22 mouse cellular contexts compared by ENCODE assay signal in the genomic region with DNA sequence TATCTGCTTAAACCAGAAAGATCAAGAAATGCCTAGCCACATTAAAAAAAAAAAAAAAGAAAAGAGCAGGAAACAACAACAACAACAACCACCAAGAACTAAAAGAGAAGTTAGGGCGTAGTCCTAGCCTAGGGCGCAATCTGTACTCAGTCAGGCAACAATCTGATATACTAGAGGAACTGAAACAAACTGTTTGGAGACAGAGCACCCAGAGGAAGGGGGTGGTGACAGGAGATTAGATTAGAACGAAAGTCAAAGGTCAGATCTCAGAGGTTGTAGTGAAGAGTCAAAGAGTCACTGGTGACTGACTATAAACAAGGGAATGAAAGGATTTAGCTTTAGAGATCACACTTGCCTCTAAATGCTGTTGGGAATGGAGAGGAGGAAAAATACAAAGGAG. TPM values are rescaled to one million over a fixed set of nuclear protein-coding genes. Genes with fewer than 3 reads are reported as not detected.
A peak's percentile ranks its signal among the peaks of the same experiment; 100 is the strongest.
DNase-seq lines count a peak whose midpoint lies in the region; ATAC-seq and TF ChIP-seq lines count a peak whose summit lies in the region.
"Had no signal": no experiment of that assay in that cellular context is flagged by ENCODE, and none has a peak within 500 bp of the region (broad histone marks: within the 10 kb centered on the region; RNA-seq: fewer than 3 reads in every experiment).

No protein-coding gene starts in this region.

- peaks cover 0 to 44% of the 10 kb centered on the region in 2 experiments; a peak in 2 of 4 replicates for H3K36me3 ChIP-seq in MEL (ENCODE audit: control insufficient read depth in 1 of 2, insufficient read depth in 2 of 2, low read length in 2 of 2)
- no peaks in the 10 kb centered on the region for H3K36me3 ChIP-seq in liver, embryonic 15.5 days (replicated peaks)
- H3K36me3 ChIP-seq: embryonic facial prominence, embryonic 10.5 days; heart, embryonic 10.5 days had no signal

- H3K4me3 ChIP-seq in MEL (ENCODE audit: control insufficient read depth in 1 of 2, insufficient read depth in 1 of 2, low read depth in 2 of 2, low read length in 2 of 2) = no peak overlapping the region
- no peak overlapping the region for H3K4me3 ChIP-seq in liver, embryonic 15.5 days (replicated peaks)
- H3K4me3 ChIP-seq: embryonic facial prominence, embryonic 10.5 days; heart, embryonic 10.5 days; myocyte had no signal

- no peak for TF ChIP-seq RAD21 in MEL (IDR thresholded peaks at IDR 0.05; ENCODE audit: low read depth, low read length)

- ATAC-seq in liver, embryonic 15.5 days (ENCODE audit: insufficient read depth) = peak; percentile 61; the same call in 1 of the 2 replicates

- peak; percentile 96 to 98 for TF ChIP-seq EP300 in MEL (IDR thresholded peaks at IDR 0.05; ENCODE audit: low read depth in 1 of 2, low read length in 2 of 2)

- no peaks in the 10 kb centered on the region for H3K27me3 ChIP-seq in MEL (ENCODE audit: control insufficient read depth in 1 of 2, insufficient read depth in 2 of 2, low read length in 2 of 2)
- H3K27me3 ChIP-seq in liver, embryonic 15.5 days = no peaks in the 10 kb centered on the region

- H3K9ac ChIP-seq in MEL (ENCODE audit: control insufficient read depth, low read depth, low read length, poor library complexity, severe bottlenecking) = no peak overlapping the region
- no peak overlapping the region for H3K9ac ChIP-seq in liver, embryonic 15.5 days

- WGBS in liver, embryonic 15.5 days (ENCODE audit: insufficient replicate concordance) = 12% methylated on average over 3 of the region's 3 CpGs

- no peak overlapping the region for H3K4me2 ChIP-seq in liver, embryonic 15.5 days
- H3K4me2 ChIP-seq: midbrain, embryonic 11.5 days had no signal

- no peak overlapping the region; the same call in 1 of the 2 replicates for H3K27ac ChIP-seq in MEL (ENCODE audit: control insufficient read depth, low read depth, low read length)
- H3K27ac ChIP-seq in liver, embryonic 15.5 days (replicated peaks) = no peak overlapping the region
- H3K27ac ChIP-seq: embryonic facial prominence, embryonic 10.5 days; heart, embryonic 10.5 days had no signal

- TF ChIP-seq CTCF in MEL (IDR thresholded peaks at IDR 0.05 in 2 of 3, conservative IDR thresholded peaks at IDR 0.05 in 1 of 3; ENCODE audit: control insufficient read depth in 1 of 3, insufficient read depth in 1 of 3, low read depth in 2 of 3, low read length in 3 of 3, poor library complexity in 1 of 3, severe bottlenecking in 1 of 3) = no peak

- H3K4me1 ChIP-seq in MEL (ENCODE audit: control insufficient read depth in 1 of 2, insufficient read depth in 2 of 2, low read length in 2 of 2) = peaks cover 17 to 25% of the 10 kb centered on the region in 2 experiments
- H3K4me1 ChIP-seq in liver, embryonic 15.5 days (replicated peaks) = no peaks in the 10 kb centered on the region; the same call in 1 of the 2 replicates
- H3K4me1 ChIP-seq: embryonic facial prominence, embryonic 10.5 days had no signal

- H3K9me3 ChIP-seq in MEL (replicated peaks; ENCODE audit: insufficient read depth, low read length) = no peaks in the 10 kb centered on the region
- no peaks in the 10 kb centered on the region for H3K9me3 ChIP-seq in liver, embryonic 15.5 days (replicated peaks)
- H3K9me3 ChIP-seq: embryonic facial prominence, embryonic 10.5 days; heart, embryonic 10.5 days had no signal

- DNase-seq in lung, postnatal 36 days = peak; percentile 43
- no peak for DNase-seq in lung, postnatal 14 days
- peak; percentile 78 for DNase-seq in MEL (ENCODE audit: low read depth, low spot score)
- DNase-seq in yolk sac, embryonic 10.5 days (ENCODE audit: low spot score) = peak; percentile 56
- DNase-seq in right cerebral cortex, postnatal 4 days = no peak
- DNase-seq in ovary, postnatal 10 days (ENCODE audit: low spot score) = no peak
- DNase-seq: cerebellum, adult 9-10 months; heart, postnatal 4 days; kidney, postnatal 14 days; lung, adult 2 months; right cerebral cortex, postnatal 25 days; thymus, postnatal 36 days had no signal

- TF ChIP-seq POLR2A in MEL (IDR thresholded peaks at IDR 0.05; ENCODE audit: control insufficient read depth in 1 of 2, insufficient read depth in 1 of 2, low read depth in 1 of 2, low read length in 2 of 2, poor library complexity in 1 of 2) = no peak

- no peaks in the 10 kb centered on the region for H3K79me2 ChIP-seq in MEL (ENCODE audit: control insufficient read depth, insufficient read depth, low read length, poor library complexity)

TF ChIP-seq in MEL, 35 proteins besides CTCF, POLR2A, EP300 and RAD21:
- TF ChIP-seq TBP (IDR thresholded peaks at IDR 0.05; ENCODE audit: low read depth, low read length) (no peak), MEF2A (IDR thresholded peaks at IDR 0.05; ENCODE audit: extremely low read depth, insufficient replicate concordance, low read depth, low read length, poor library complexity, severe bottlenecking) (no peak), POLR2AphosphoS2 (IDR thresholded peaks at IDR 0.05; ENCODE audit: low read length) (no peak), CHD2 (IDR thresholded peaks at IDR 0.05; ENCODE audit: low read length) (peak; percentile 16; the same call in 1 of the 2 replicates), CHD1 (IDR thresholded peaks at IDR 0.05; ENCODE audit: low read depth, low read length) (no peak), SMC3 (IDR thresholded peaks at IDR 0.05; ENCODE audit: low read depth, low read length) (no peak), USF1 (IDR thresholded peaks at IDR 0.05; ENCODE audit: low read depth, low read length) (no peak), HCFC1 (IDR thresholded peaks at IDR 0.05; ENCODE audit: low read depth, low read length) (no peak; the same call in 1 of the 2 replicates), ZC3H11A (IDR thresholded peaks at IDR 0.05; ENCODE audit: low read depth, low read length) (no peak), USF2 (IDR thresholded peaks at IDR 0.05; ENCODE audit: borderline replicate concordance in 1 of 2, insufficient read depth in 1 of 2, low read depth in 1 of 2, low read length in 2 of 2) (no peak), ETS1 (IDR thresholded peaks at IDR 0.05; ENCODE audit: low read depth, low read length) (peak; percentile 90), ELF1 (IDR thresholded peaks at IDR 0.05; ENCODE audit: low read depth, low read length) (no peak), GABPA (IDR thresholded peaks at IDR 0.05; ENCODE audit: low read depth, low read length) (no peak), MAX (IDR thresholded peaks at IDR 0.05; ENCODE audit: low read length) (0 out of 2 replicates have a peak, but pooled peaks have one; percentile 29), TAL1 (IDR thresholded peaks at IDR 0.05; ENCODE audit: low read length) (peak; percentile 72), TCF12 (IDR thresholded peaks at IDR 0.05; ENCODE audit: low read depth, low read length) (peak; percentile 94), MYC (IDR thresholded peaks at IDR 0.05; ENCODE audit: low read depth, low read length) (no peak), JUND (IDR thresholded peaks at IDR 0.05; ENCODE audit: low read depth, low read length) (0 out of 2 replicates have a peak, but pooled peaks have one; percentile 25), KAT2A (conservative IDR thresholded peaks at IDR 0.05; ENCODE audit: low read depth, low read length) (no peak), E2F4 (IDR thresholded peaks at IDR 0.05; ENCODE audit: borderline replicate concordance, low read depth, low read length) (no peak), SIN3A (IDR thresholded peaks at IDR 0.05; ENCODE audit: low read length) (peak; percentile 72), MAFK (IDR thresholded peaks at IDR 0.05; ENCODE audit: borderline replicate concordance, low read depth, low read length) (peak; percentile 24; the same call in 1 of the 2 replicates), ZMIZ1 (IDR thresholded peaks at IDR 0.05; ENCODE audit: low read depth, low read length) (no peak), POLR2AphosphoS5 (IDR thresholded peaks at IDR 0.05; ENCODE audit: borderline replicate concordance, low read depth, low read length) (no peak), MAZ (IDR thresholded peaks at IDR 0.05; ENCODE audit: low read depth, low read length) (no peak), NRF1 (IDR thresholded peaks at IDR 0.05; ENCODE audit: insufficient read depth, low read depth, low read length, poor library complexity, severe bottlenecking) (no peak), MXI1 (IDR thresholded peaks at IDR 0.05; ENCODE audit: low read depth, low read length) (no peak), BHLHE40 (IDR thresholded peaks at IDR 0.05; ENCODE audit: borderline replicate concordance, low read depth, low read length) (peak; percentile 7; the same call in 1 of the 2 replicates), GATA1 (IDR thresholded peaks at IDR 0.05; ENCODE audit: low read depth, low read length) (peak; percentile 97), MYB (IDR thresholded peaks at IDR 0.05; ENCODE audit: low read depth, low read length) (peak; percentile 96), ZKSCAN1 (IDR thresholded peaks at IDR 0.05; ENCODE audit: low read depth, low read length) (no peak), RCOR1 (IDR thresholded peaks at IDR 0.05; ENCODE audit: low read depth, low read length) (peak; percentile 99), ZNF384 (IDR thresholded peaks at IDR 0.05; ENCODE audit: low read depth, low read length) (peak; percentile 84), UBTF (IDR thresholded peaks at IDR 0.05; ENCODE audit: borderline replicate concordance, insufficient read depth, low read depth, low read length) (no peak)

RNA-seq across cellular contexts. Expression of a gene that starts 13.2 kb away (rescaled TPM):
- 7.0 and 9.5 TPM in 2 replicates for total RNA-seq in MEL (2012; rRNA removed)
- 10 to 100 TPM in 1 of 2 experiments, not detected in 1; 15.2 TPM for polyA plus RNA-seq in MEL (2012; ENCODE audit: insufficient read depth in 1 of 2, insufficient read length in 2 of 2, low read depth in 1 of 2, low replicate concordance in 2 of 2, missing spikeins in 1 of 2)
- 13.4 and 16.4 TPM in 2 replicates for polyA plus RNA-seq in liver, embryonic 15.5 days (2015; fragmentation: Nextera tagmentation; extraction: Ambion mirVana)

RNA-seq across cellular contexts. Expression of a gene that starts 27.7 kb away (rescaled TPM):
- total RNA-seq in MEL (2012; rRNA removed) = not detected in 2 replicates
- polyA plus RNA-seq in MEL (2012; ENCODE audit: insufficient read depth in 1 of 2, insufficient read length in 2 of 2, low read depth in 1 of 2, low replicate concordance in 2 of 2, missing spikeins in 1 of 2) = not detected
- polyA plus RNA-seq in liver, embryonic 15.5 days (2015; fragmentation: Nextera tagmentation; extraction: Ambion mirVana) = not detected in 2 replicates
- total RNA-seq: adrenal gland, adult 18-20 months; heart, postnatal 4 days; layer of hippocampus, postnatal 14 days; left cerebral cortex, postnatal 25 days had no signal
- polyA plus RNA-seq: embryonic facial prominence, embryonic 10.5 days; heart, embryonic 10.5 days; intestine, embryonic 14.5 days; lung, adult 2 months; midbrain, embryonic 11.5 days; myocyte; stomach, embryonic 16.5 days had no signal

Comparison
In these comparisons a context has a peak if more than half of its experiments do, and no peak if none do; other contexts are left out.
1. DNase-seq: peak in lung, postnatal 36 days (single experiment), MEL (single experiment) and yolk sac, embryonic 10.5 days (single experiment); none in lung, postnatal 14 days (single experiment), right cerebral cortex, postnatal 4 days (single experiment) and ovary, postnatal 10 days (single experiment).